Mouse (Mus musculus): ENCODE results near the gene Npas3. TPM values are rescaled to one million over a fixed set of nuclear protein-coding genes. Genes with fewer than 3 reads are reported as not detected.

Npas3 gene
- total RNA-seq, 2 experiments from 2014 or later = not detected

- ATAC-seq (replicated peaks; ENCODE audit: poor library complexity) = no peak
Observed at GRCm38 (mm10) chr12:54045360-54045759, 796.9 kb downstream of the Npas3 start.

GRCm38 (mm10) chr12:54046824-54047223 lies 798.3 kb downstream of the Npas3 start:
- no peak for ATAC-seq (replicated peaks; ENCODE audit: poor library complexity)

- no peak for ATAC-seq (replicated peaks; ENCODE audit: poor library complexity)
Observed at GRCm38 (mm10) chr12:54048126-54048525, 799.6 kb downstream of the Npas3 start.

- no peak for ATAC-seq (replicated peaks; ENCODE audit: poor library complexity)
Observed at GRCm38 (mm10) chr12:54049926-54050325, 801.4 kb downstream of the Npas3 start.

- no peak for ATAC-seq (replicated peaks; ENCODE audit: poor library complexity)
Observed at GRCm38 (mm10) chr12:54052939-54053338, 804.5 kb downstream of the Npas3 start.

GRCm38 (mm10) chr12:54053598-54053997 lies 805.1 kb downstream of the Npas3 start:
- no peak for ATAC-seq (replicated peaks; ENCODE audit: poor library complexity)

GRCm38 (mm10) chr12:54060732-54061131 lies 812.3 kb downstream of the Npas3 start:
- ATAC-seq (replicated peaks; ENCODE audit: poor library complexity) = peak; percentile 72

- ATAC-seq (replicated peaks; ENCODE audit: poor library complexity) = no peak
Observed at GRCm38 (mm10) chr12:54061168-54061567, 812.7 kb downstream of the Npas3 start.

- no peak for ATAC-seq (replicated peaks; ENCODE audit: poor library complexity)
Observed at GRCm38 (mm10) chr12:54064986-54065385, 816.5 kb downstream of the Npas3 start.

GRCm38 (mm10) chr12:54065607-54066006 lies 817.1 kb downstream of the Npas3 start:
- peak; percentile 49; the same call in 1 of the 2 replicates for ATAC-seq (replicated peaks; ENCODE audit: poor library complexity)

GRCm38 (mm10) chr12:54067419-54067818 lies 818.9 kb downstream of the Npas3 start:
- no peak for ATAC-seq (replicated peaks; ENCODE audit: poor library complexity)

GRCm38 (mm10) chr12:54067886-54068756 lies 819.6 kb downstream of the Npas3 start:
- peak; percentile 52 for ATAC-seq (replicated peaks; ENCODE audit: poor library complexity)

GRCm38 (mm10) chr12:54068757-54069146 lies 820.3 kb downstream of the Npas3 start:
- ATAC-seq (replicated peaks; ENCODE audit: poor library complexity) = 0 out of 2 replicates have a peak, but pooled peaks have one; percentile 4

- no peak for ATAC-seq (replicated peaks; ENCODE audit: poor library complexity)
Observed at GRCm38 (mm10) chr12:54074012-54074411, 825.5 kb downstream of the Npas3 start.

GRCm38 (mm10) chr12:54080996-54081395 lies 832.5 kb downstream of the Npas3 start:
- ATAC-seq (replicated peaks; ENCODE audit: poor library complexity) = no peak

GRCm38 (mm10) chr12:54093729-54094128 lies 845.3 kb downstream of the Npas3 start:
- no peak for ATAC-seq (replicated peaks; ENCODE audit: poor library complexity)

GRCm38 (mm10) chr12:54096492-54096891 lies 848.0 kb downstream of the Npas3 start:
- ATAC-seq (replicated peaks; ENCODE audit: poor library complexity) = no peak

- ATAC-seq (replicated peaks; ENCODE audit: poor library complexity) = no peak
Observed at GRCm38 (mm10) chr12:54098136-54098535, 849.7 kb downstream of the Npas3 start.

- ATAC-seq (replicated peaks; ENCODE audit: poor library complexity) = peak; percentile 82
Observed at GRCm38 (mm10) chr12:54098785-54099184, 850.3 kb downstream of the Npas3 start.

GRCm38 (mm10) chr12:54099458-54099857 lies 851.0 kb downstream of the Npas3 start:
- no peak for ATAC-seq (replicated peaks; ENCODE audit: poor library complexity)

- 0 out of 2 replicates have a peak, but pooled peaks have one; percentile 31 for ATAC-seq (replicated peaks; ENCODE audit: poor library complexity)
Observed at GRCm38 (mm10) chr12:54101307-54101870, 852.9 kb downstream of the Npas3 start.

GRCm38 (mm10) chr12:54102500-54102899 lies 854.0 kb downstream of the Npas3 start:
- no peak for ATAC-seq (replicated peaks; ENCODE audit: poor library complexity)

Measured in megakaryocyte progenitor cell, adult 5-6 weeks (primary cell).